Mouse (Mus musculus) embryonic facial prominence, embryonic 14.5 days (tissue): Measurements from ENCODE around the gene Dgcr6. TPM values are rescaled to one million over a fixed set of nuclear protein-coding genes. Genes with fewer than 3 reads are reported as not detected.
A peak's percentile ranks its signal among the peaks of the same experiment; 100 is the strongest.

ENCODE experiments used
- ATAC-seq: fragments of 200-750 bp; cut with Nextera tagmentation; 2 replicates; pipeline ENCODE4 v1.8.0; 2017; ENCODE audit warnings: low read depth, moderate number of reproducible peaks, moderate TSS enrichment
- DNase-seq: peaks from one replicate; pipeline ENCODE4 v3.0.0-alpha.2; 2015; ENCODE audit warnings: low spot score
- H3K27ac ChIP-seq: fragments of 300-500 bp; sonication (generic); replicated peaks from 2 replicates; pipeline ENCODE4 v1.5.1; 2014; ENCODE audit warnings: low read depth, mild to moderate bottlenecking, low read length, moderate library complexity
- H3K27me3 ChIP-seq: fragments of 300-500 bp; sonication (generic); replicated peaks from 2 replicates; pipeline ENCODE4 v1.6.1; 2014; ENCODE audit warnings: low read length; ENCODE audit not compliant: control insufficient read depth, insufficient read depth
- H3K36me3 ChIP-seq: fragments of 300-500 bp; sonication (generic); 2 replicates; pipeline ENCODE4 v1.6.1; 2014; ENCODE audit warnings: low read length, mixed read lengths; ENCODE audit not compliant: control insufficient read depth, insufficient read depth
- H3K4me1 ChIP-seq: fragments of 300-500 bp; sonication (generic); 2 replicates; pipeline ENCODE4 v1.6.1; 2014; ENCODE audit warnings: antibody characterized with exemption, low read length; ENCODE audit not compliant: control insufficient read depth, insufficient read depth
- H3K4me2 ChIP-seq: fragments of 300-500 bp; sonication (generic); 2 replicates; pipeline ENCODE4 v1.6.1; 2014; ENCODE audit warnings: low read depth, mild to moderate bottlenecking, low read length, moderate library complexity, mixed read lengths
- H3K4me3 ChIP-seq: fragments of 300-500 bp; sonication (generic); 2 replicates; pipeline ENCODE4 v1.5.1; 2014; ENCODE audit warnings: low read depth, mild to moderate bottlenecking, low read length
- H3K9ac ChIP-seq: fragments of 300-500 bp; sonication (generic); 2 replicates; pipeline ENCODE4 v1.6.1; 2014; ENCODE audit warnings: low read depth, mild to moderate bottlenecking, low read length, moderate library complexity, mixed read lengths
- H3K9me3 ChIP-seq: fragments of 300-500 bp; sonication (generic); 2 replicates; pipeline ENCODE4 v1.6.1; 2016; ENCODE audit warnings: low read length; ENCODE audit not compliant: control insufficient read depth
- WGBS: fragments of 180-500 bp; shearing (Covaris S2); extraction: QIAGEN DNeasy Blood & Tissue Kit; methylation state at CpG from one replicate; pipeline ENCODE4 v1.1.7; 2014; 5-methylcytosine and 5-hydroxymethylcytosine counted together
- polyA plus RNA-seq: library from polyadenylated mRNA; unstranded; fragments of >200 nt; fragmentation: Nextera tagmentation; extraction: Ambion mirVana; gene quantifications from 2 replicates; pipeline ENCODE4 v1.2.1, GENCODE M21; 2014

Gene Dgcr6
- polyA plus RNA-seq, 1 experiment from 2014 or later, result 89.9 TPM

GRCm38 (mm10) chr16:18087101-18087500 lies 34.4 kb downstream of the Dgcr6 start:
- Histone ChIP-seq H3K27ac (no peak overlapping the region), H3K4me2 (no peak overlapping the region), H3K4me1 (peaks cover 16% of the 10 kb centered on the region), H3K9me3 (no peaks in the 10 kb centered on the region), H3K27me3 (peaks cover 11% of the 10 kb centered on the region), H3K9ac (no peak overlapping the region), H3K36me3 (no peaks in the 10 kb centered on the region), H3K4me3 (no peak overlapping the region)
- no peak for DNase-seq
- 88% methylated on average over 5 of the region's 5 CpGs for WGBS
- no peak for ATAC-seq

DNA sequence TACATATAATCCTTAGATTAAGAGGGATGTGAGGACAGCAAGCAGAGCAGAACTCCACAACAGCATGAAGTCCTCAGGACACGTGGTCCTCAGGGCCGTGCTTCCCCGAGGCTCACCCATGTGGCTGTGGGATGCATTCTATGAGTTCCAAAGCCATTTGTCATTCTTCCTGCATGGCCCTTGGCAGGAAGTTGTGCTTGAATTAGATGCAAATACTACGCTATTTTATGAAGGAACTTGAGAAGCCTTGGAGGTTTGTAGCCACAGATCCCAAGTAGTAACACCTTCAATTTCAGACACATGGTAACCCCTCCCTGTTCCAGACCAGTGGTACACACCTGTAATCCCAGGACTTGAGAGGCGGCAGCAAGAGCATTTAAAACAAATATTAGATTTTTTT lies 43.7 kb downstream of the Dgcr6 start:
- WGBS, result 42% methylated on average over 5 of the region's 5 CpGs
- Histone ChIP-seq H3K9ac (no peak overlapping the region), H3K4me3 (no peak overlapping the region), H3K4me2 (no peak overlapping the region), H3K27ac (no peak overlapping the region), H3K9me3 (peaks cover 4% of the 10 kb centered on the region; the same call in 1 of the 2 replicates), H3K4me1 (peaks cover 6% of the 10 kb centered on the region; the same call in 1 of the 2 replicates), H3K27me3 (no peaks in the 10 kb centered on the region), H3K36me3 (no peaks in the 10 kb centered on the region)
- ATAC-seq (no peak), DNase-seq (peak; percentile 56)

- no peaks in the 10 kb centered on the region for H3K27me3 ChIP-seq
- no peaks in the 10 kb centered on the region for H3K9me3 ChIP-seq
- 65% methylated on average over 4 of the region's 4 CpGs for WGBS
- H3K9ac ChIP-seq, result no peak overlapping the region
- H3K36me3 ChIP-seq, result no peaks in the 10 kb centered on the region
- no peak overlapping the region for H3K27ac ChIP-seq
- H3K4me2 ChIP-seq, result no peak overlapping the region
- DNase-seq (peak; percentile 23), ATAC-seq (no peak)
- H3K4me3 ChIP-seq, result no peak overlapping the region
- H3K4me1 ChIP-seq, result no peaks in the 10 kb centered on the region
Observed at GRCm38 (mm10) chr16:18102816-18103215, 50.2 kb downstream of the Dgcr6 start.

DNA sequence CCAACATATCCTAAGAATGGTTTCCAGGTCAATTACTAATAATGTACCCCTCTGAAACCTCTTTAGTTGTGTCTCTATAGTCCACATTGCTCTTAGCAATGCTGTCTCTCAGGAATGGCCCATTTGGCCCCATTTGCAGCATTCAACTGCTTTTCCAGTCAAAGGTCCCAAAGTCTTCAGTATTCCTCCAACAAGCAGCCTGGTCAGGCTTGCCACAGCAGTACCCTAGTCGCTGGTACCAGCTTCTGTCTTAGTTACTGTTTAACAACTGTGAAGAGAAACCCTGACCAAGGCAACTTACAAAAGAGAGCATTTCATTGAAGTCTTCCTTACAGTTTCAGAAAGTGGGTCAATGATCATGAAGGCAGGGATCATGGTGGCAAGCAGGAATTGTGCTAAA lies 50.7 kb downstream of the Dgcr6 start:
- Histone ChIP-seq H3K9ac (no peak overlapping the region), H3K9me3 (no peaks in the 10 kb centered on the region), H3K36me3 (no peaks in the 10 kb centered on the region), H3K27ac (no peak overlapping the region), H3K27me3 (no peaks in the 10 kb centered on the region), H3K4me3 (no peak overlapping the region), H3K4me2 (no peak overlapping the region), H3K4me1 (no peaks in the 10 kb centered on the region)
- DNase-seq (no peak), ATAC-seq (no peak)
- WGBS, result 90% methylated on average over 1 of the region's 1 CpGs

GRCm38 (mm10) chr16:18103808-18104207 lies 51.1 kb downstream of the Dgcr6 start:
- no peak for ATAC-seq

DNA sequence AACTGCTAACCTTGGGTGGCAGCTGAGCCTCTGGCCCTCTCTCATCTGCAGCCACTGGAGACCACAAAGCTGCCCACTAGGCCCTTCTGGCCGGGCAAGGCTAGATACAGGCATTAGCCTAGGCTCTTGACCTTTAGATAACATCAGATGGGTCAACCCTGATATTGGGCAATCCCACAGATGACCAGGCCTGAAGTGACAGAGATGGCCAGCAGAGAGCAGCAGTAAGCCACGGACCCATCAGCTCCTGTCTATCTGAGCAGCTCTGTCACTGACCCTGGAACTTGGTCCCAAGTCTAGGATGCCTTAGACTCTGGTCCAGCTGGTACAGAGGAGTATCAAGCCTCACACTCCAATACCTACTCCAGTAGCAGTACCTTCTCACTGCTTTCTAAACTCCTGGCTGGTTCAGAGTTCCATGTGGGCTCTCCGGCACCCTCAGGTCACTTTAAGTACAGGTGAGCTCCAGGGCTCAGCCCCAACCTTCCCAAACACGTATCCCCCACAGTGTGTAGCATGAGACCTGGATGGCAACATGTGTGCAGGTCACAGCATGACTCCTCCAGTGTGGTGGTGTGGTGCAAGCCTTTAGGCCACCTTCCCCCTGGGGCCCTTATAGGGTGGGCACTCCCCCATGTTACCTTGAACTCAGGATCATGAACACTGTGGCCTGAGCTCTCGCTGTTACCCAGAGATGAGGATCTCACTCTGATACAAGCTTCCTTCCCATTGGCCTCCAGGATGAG lies 55.7 kb downstream of the Dgcr6 start:
- Histone ChIP-seq H3K4me2 (no peak overlapping the region), H3K36me3 (no peaks in the 10 kb centered on the region), H3K27me3 (no peaks in the 10 kb centered on the region), H3K4me1 (no peaks in the 10 kb centered on the region), H3K4me3 (no peak overlapping the region), H3K9me3 (0 out of 2 replicates have a peak, but pooled peaks cover 9% of the 10 kb centered on the region), H3K27ac (no peak overlapping the region), H3K9ac (no peak overlapping the region)
- 63% methylated on average over 5 of the region's 5 CpGs for WGBS
- no peak for DNase-seq
- ATAC-seq, result peak; percentile 61; the same call in 1 of the 2 replicates

More at GRCm38 (mm10) chr16:18103808-18104207, 51.1 kb downstream of the Dgcr6 start:
- Histone ChIP-seq H3K9ac (no peak overlapping the region), H3K36me3 (no peaks in the 10 kb centered on the region), H3K4me2 (no peak overlapping the region), H3K4me1 (no peaks in the 10 kb centered on the region), H3K27ac (no peak overlapping the region), H3K9me3 (no peaks in the 10 kb centered on the region), H3K4me3 (no peak overlapping the region), H3K27me3 (no peaks in the 10 kb centered on the region)
- 20% methylated on average over 6 of the region's 6 CpGs for WGBS
- no peak for DNase-seq

- H3K9ac ChIP-seq, result no peak overlapping the region
- H3K4me1 ChIP-seq, result no peaks in the 10 kb centered on the region
- 75% methylated on average over 7 of the region's 7 CpGs for WGBS
- no peaks in the 10 kb centered on the region for H3K36me3 ChIP-seq
- no peak overlapping the region for H3K4me3 ChIP-seq
- no peaks in the 10 kb centered on the region for H3K27me3 ChIP-seq
- H3K27ac ChIP-seq, result no peak overlapping the region
- no peak overlapping the region for H3K4me2 ChIP-seq
- 0 out of 2 replicates have a peak, but pooled peaks cover 9% of the 10 kb centered on the region for H3K9me3 ChIP-seq
- ATAC-seq (no peak), DNase-seq (no peak)
Observed at GRCm38 (mm10) chr16:18111042-18111441, 58.4 kb downstream of the Dgcr6 start.

DNA sequence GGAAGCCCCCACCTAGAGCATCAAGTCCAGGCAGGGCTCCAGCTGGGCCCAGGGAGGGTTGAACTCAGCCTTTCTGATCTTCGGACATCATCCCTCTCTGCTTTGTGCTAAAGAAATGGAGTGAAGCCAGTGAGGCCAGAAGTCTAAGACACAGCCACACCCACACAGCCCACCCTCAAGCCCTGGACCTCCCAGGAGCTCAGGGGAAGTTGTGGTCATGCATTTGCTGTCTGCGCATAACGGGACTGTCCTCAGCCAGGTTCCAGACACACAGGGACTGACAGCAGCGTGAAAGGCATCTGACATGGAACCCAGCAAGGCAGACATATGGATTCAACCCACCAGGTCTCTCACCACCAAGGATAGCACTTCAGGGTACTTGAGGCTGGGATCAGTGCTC lies 63.8 kb downstream of the Dgcr6 start:
- Histone ChIP-seq H3K4me2 (no peak overlapping the region), H3K36me3 (no peaks in the 10 kb centered on the region), H3K27me3 (no peaks in the 10 kb centered on the region), H3K4me1 (no peaks in the 10 kb centered on the region), H3K4me3 (no peak overlapping the region), H3K9me3 (no peaks in the 10 kb centered on the region), H3K27ac (no peak overlapping the region), H3K9ac (no peak overlapping the region)
- 76% methylated on average over 4 of the region's 4 CpGs for WGBS
- ATAC-seq (no peak), DNase-seq (no peak)

DNA sequence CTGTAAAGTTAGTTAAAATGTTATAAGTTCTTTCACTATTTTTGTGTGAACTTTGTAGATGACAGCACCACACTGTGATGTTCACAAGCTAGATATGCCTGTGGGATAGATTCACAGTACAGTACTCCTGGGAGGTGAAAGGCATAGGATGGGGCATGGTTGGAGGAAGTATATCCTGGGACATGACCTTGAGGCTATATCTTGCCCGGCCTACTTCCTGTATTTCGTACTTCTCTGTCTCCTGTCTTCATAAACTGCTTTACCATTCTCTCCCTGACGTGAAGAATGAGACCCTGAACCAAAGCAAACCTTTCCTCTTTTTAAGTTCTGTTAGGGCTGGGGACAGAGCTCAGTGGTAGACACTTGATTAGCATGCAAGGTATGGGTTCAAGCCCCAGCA lies 65.6 kb downstream of the Dgcr6 start:
- Histone ChIP-seq H3K27ac (no peak overlapping the region), H3K4me2 (no peak overlapping the region), H3K4me3 (no peak overlapping the region), H3K4me1 (no peaks in the 10 kb centered on the region), H3K9ac (no peak overlapping the region), H3K27me3 (no peaks in the 10 kb centered on the region), H3K9me3 (no peaks in the 10 kb centered on the region), H3K36me3 (no peaks in the 10 kb centered on the region)
- DNase-seq, result no peak
- ATAC-seq, result no peak
- WGBS, result 81% methylated on average over 3 of the region's 3 CpGs
